Mouse (Mus musculus) neural tube, embryonic 10.5 days (tissue): ENCODE data around the gene Klc3.

Experiments
- DNase-seq: peaks from one replicate; pipeline ENCODE4 v3.0.0-alpha.2; 2017; ENCODE audit warnings: low spot score; ENCODE audit errors: extremely low spot score

Gene Klc3

GRCm38 (mm10) chr7:19409753-19410152, 5.8 kb upstream of the Klc3 start:
- no peak for DNase-seq

GRCm38 (mm10) chr7:19405417-19405816, 1.5 kb upstream of the Klc3 start:
- DNase-seq = peak; percentile 91

GRCm38 (mm10) chr7:19404476-19404875, 572 bp upstream of the Klc3 start, which contains the start of gene Ckm:
Gene Ckm, plus strand, starts transcription at chr7:19404776.
- DNase-seq = no peak

- DNase-seq = no peak
Measured at GRCm38 (mm10) chr7:19402535-19403112, 1.3 kb downstream of the Klc3 start.

- DNase-seq = no peak
Measured at GRCm38 (mm10) chr7:19400946-19401345, 3.0 kb downstream of the Klc3 start.

- no peak for DNase-seq
Measured at GRCm38 (mm10) chr7:19399496-19400280, 4.2 kb downstream of the Klc3 start.

GRCm38 (mm10) chr7:19394484-19394883, 9.4 kb downstream of the Klc3 start:
- no peak for DNase-seq

- DNase-seq = no peak
Measured at GRCm38 (mm10) chr7:19388699-19389413, 15.0 kb downstream of the Klc3 start.

- no peak for DNase-seq
Measured at GRCm38 (mm10) chr7:19383708-19384107, 20.2 kb downstream of the Klc3 start.

- no peak for DNase-seq
Measured at GRCm38 (mm10) chr7:19382166-19382541, 21.8 kb downstream of the Klc3 start.

- peak; percentile 99 for DNase-seq
Measured at GRCm38 (mm10) chr7:19381377-19382165, 22.3 kb downstream of the Klc3 start, which contains the start of gene Ercc2. Gene Ercc2, plus strand, starts transcription at chr7:19382010.

- no peak for DNase-seq
Measured at GRCm38 (mm10) chr7:19378049-19378448, 25.9 kb downstream of the Klc3 start.

GRCm38 (mm10) chr7:19376019-19376418, 27.9 kb downstream of the Klc3 start:
- no peak for DNase-seq

GRCm38 (mm10) chr7:19375368-19375767, 28.5 kb downstream of the Klc3 start:
- DNase-seq = no peak

- DNase-seq = no peak
Measured at GRCm38 (mm10) chr7:19373367-19373766, 30.5 kb downstream of the Klc3 start.

GRCm38 (mm10) chr7:19369823-19370425, 34.0 kb downstream of the Klc3 start:
- peak; percentile 76 for DNase-seq

GRCm38 (mm10) chr7:19368380-19368779, 35.5 kb downstream of the Klc3 start:
- no peak for DNase-seq

- DNase-seq = no peak
Measured at GRCm38 (mm10) chr7:19365376-19365775, 38.5 kb downstream of the Klc3 start.

GRCm38 (mm10) chr7:19363881-19364280, 40.0 kb downstream of the Klc3 start:
- DNase-seq = peak; percentile 70

- DNase-seq = no peak
Measured at GRCm38 (mm10) chr7:19362276-19362675, 41.6 kb downstream of the Klc3 start.

GRCm38 (mm10) chr7:19361720-19362119, 42.2 kb downstream of the Klc3 start:
- DNase-seq = peak; percentile 74
